Mouse (Mus musculus) heart, postnatal 0 days (tissue): ENCODE measurements around the gene BC048679.

ENCODE experiments used
- CTCF ChIP-seq: IDR thresholded peaks from 2 replicates; pipeline ENCODE4 v1.5.1; 2016; ENCODE audit warnings: antibody characterized with exemption, control low read depth, low read depth
- EP300 ChIP-seq: IDR thresholded peaks from 2 replicates; pipeline ENCODE4 v1.6.1; 2016; ENCODE audit warnings: antibody characterized with exemption, low read depth

- TF ChIP-seq CTCF, result no peak
- TF ChIP-seq EP300, result no peak
Measured at GRCm38 (mm10) chr7:81498181-81498580, at the start of gene BC048679.
